Mouse (Mus musculus): ENCODE measurements at regions not wholly inside any gene's neighbourhood (a gene's known extent, or its start where the extent isn't known, plus 50 kb on each side); places are given as distances from the start of the nearest gene placed in this dataset.

DNA sequence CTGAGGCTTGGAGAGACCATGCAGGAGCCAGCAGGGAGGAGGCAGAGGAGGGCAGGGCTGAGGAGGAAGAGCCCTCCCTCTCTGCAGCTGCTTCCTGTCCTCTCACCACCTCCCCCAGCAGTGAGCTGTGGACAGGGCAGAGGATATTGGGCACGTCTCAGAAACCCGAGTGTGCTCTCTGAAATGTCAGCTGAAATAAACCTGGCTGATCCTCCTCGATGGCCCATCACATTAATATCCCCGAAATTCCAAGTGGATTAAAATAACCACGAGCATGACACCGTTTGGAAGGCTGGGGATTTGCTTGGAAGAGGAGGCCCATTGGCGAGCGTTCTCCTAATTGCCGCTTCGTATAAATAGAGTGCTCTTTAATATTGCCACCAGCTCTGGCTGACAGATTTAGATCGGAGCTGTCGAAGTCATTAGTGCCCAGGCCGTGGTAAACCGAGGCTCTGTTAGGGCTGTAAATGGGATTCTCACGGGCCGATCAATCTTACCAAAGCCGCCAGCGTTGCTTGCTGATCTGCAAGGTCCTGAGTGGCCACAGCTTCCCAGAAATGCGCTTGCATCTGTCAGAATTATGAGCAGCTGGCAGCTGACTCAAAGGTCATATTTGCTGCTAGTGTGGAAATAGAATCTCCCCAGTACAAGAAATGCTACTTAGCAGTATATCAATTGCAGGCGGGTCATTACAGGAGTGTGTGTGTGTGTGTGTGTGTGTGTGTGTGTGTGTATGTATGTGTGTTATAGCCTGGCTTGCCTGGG is 268.5 kb downstream of the Rplp1 start:
- Histone ChIP-seq H3K4me1 (ENCODE audit: control insufficient read depth, insufficient read depth, insufficient read length, low read length) (no peaks in the 10 kb centered on the region), H3K4me3 (ENCODE audit: insufficient read depth, low read depth, low read length) (no peak overlapping the region), H3K27ac (replicated peaks; ENCODE audit: low read depth, low read length) (no peak overlapping the region)

DNA sequence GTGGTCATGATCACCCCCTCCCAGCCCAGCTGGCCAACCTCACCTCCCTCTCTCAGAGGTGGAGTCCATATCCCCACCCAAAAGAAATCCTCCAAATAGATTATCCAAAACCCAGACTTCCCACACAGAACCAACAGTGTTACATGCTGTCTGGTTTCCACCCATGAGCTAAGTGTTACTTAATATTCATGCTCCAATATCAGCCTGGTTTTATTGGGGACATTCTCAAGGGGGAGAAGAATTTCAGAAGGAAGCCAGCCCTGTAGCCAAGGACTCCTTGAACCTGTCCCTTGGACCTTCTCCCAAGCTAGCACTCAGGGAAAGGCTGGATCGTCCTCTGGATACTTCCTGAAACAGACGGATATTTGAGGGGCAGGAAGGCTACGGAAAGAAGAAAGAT is 268.6 kb downstream of the Tle3 start:
- H3K4me3 ChIP-seq (ENCODE audit: insufficient read depth, low read depth, low read length): no peak overlapping the region
- no peak overlapping the region for H3K27ac ChIP-seq (replicated peaks; ENCODE audit: low read depth, low read length)
- H3K4me1 ChIP-seq (ENCODE audit: control insufficient read depth, insufficient read depth, insufficient read length, low read length): no peaks in the 10 kb centered on the region

DNA sequence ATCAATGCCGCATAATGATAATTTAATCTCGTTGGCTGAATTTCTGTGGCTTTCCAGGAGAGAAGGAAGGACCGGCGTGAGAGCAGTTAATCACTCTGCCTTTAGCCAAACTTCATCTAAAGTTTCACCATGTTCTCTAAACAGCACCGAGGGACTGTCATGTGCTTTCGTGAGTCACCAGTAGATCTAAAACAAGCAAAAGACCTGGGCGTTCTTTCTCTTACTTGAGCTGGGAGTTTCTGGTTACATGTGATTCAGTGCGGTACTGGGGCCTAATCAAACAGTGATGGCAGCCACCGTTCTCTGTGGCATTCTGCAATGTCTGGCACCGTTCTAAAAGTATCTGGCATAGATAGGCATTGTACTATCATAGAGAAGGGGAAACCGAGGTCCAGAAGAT is 266.7 kb downstream of the Tle3 start:
- Histone ChIP-seq H3K4me3 (ENCODE audit: insufficient read depth, low read depth, low read length) (no peak overlapping the region), H3K4me1 (ENCODE audit: control insufficient read depth, insufficient read depth, insufficient read length, low read length) (no peaks in the 10 kb centered on the region), H3K27ac (replicated peaks; ENCODE audit: low read depth, low read length) (no peak overlapping the region)

DNA sequence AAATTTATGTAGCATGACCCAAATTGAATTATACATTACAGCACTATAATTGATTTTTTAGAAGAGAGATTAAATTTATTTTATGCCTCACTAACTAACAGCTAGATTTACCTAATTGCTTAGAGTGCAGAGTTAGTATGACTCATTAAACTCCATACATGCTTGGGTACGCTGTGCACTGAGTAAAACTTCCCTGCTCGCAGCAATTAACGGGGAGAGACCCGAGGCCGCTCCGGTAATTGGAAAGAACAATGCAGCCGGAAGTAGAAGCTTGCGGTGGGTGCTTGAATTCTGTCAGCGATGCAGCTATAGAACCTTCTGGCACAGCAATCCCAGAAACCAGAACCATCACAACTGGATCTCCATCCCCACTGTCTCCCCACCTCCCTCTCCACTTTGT is 261.8 kb downstream of the Tle3 start:
- Histone ChIP-seq H3K27ac (replicated peaks; ENCODE audit: low read depth, low read length) (no peak overlapping the region), H3K4me1 (ENCODE audit: control insufficient read depth, insufficient read depth, insufficient read length, low read length) (no peaks in the 10 kb centered on the region), H3K4me3 (ENCODE audit: insufficient read depth, low read depth, low read length) (no peak overlapping the region)

DNA sequence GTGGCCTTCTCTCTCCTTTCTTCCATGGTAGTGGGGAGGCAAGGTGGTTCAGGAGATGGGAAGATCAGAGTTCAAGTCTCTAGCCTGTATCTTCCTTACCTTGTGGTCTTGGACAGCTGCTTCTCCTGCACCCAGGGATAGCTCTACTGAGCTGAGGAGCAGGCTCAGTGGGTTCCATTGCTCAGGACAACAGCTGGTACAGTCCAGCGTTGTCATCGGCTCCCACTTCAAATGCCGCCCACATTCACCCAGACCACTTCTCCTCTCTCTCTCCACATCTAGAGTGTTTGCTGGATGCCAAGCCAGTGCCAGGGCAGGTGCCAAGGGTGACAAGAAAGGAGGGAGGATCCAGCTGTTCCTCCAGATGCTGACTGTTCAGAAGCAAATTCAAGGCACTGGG is 260.4 kb downstream of the Tle3 start:
- no peak overlapping the region for H3K27ac ChIP-seq (replicated peaks; ENCODE audit: low read depth, low read length)
- H3K4me1 ChIP-seq (ENCODE audit: control insufficient read depth, insufficient read depth, insufficient read length, low read length): no peaks in the 10 kb centered on the region
- H3K4me3 ChIP-seq (ENCODE audit: insufficient read depth, low read depth, low read length): no peak overlapping the region

DNA sequence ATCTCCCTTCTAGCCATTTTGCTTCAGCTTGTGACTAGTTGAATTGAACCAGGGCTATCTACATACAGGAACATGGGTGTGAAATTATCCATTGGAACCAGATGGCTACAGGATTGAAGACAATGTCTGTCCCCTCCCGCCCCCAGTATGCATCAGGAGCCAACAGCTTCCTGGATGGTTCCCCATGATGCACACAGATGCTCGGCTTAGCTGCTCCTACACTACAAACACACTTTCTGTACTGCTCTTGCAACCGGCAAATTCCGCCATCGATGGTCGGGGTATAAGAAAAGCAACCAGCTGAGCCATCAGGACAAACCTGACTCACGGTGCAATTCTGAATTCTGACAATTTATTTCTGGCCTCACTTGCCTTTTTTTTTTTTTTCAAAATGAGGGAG is 258.9 kb downstream of the Tle3 start:
- H3K4me3 ChIP-seq (ENCODE audit: insufficient read depth, low read depth, low read length): no peak overlapping the region
- no peak overlapping the region for H3K27ac ChIP-seq (replicated peaks; ENCODE audit: low read depth, low read length)
- no peaks in the 10 kb centered on the region for H3K4me1 ChIP-seq (ENCODE audit: control insufficient read depth, insufficient read depth, insufficient read length, low read length)

DNA sequence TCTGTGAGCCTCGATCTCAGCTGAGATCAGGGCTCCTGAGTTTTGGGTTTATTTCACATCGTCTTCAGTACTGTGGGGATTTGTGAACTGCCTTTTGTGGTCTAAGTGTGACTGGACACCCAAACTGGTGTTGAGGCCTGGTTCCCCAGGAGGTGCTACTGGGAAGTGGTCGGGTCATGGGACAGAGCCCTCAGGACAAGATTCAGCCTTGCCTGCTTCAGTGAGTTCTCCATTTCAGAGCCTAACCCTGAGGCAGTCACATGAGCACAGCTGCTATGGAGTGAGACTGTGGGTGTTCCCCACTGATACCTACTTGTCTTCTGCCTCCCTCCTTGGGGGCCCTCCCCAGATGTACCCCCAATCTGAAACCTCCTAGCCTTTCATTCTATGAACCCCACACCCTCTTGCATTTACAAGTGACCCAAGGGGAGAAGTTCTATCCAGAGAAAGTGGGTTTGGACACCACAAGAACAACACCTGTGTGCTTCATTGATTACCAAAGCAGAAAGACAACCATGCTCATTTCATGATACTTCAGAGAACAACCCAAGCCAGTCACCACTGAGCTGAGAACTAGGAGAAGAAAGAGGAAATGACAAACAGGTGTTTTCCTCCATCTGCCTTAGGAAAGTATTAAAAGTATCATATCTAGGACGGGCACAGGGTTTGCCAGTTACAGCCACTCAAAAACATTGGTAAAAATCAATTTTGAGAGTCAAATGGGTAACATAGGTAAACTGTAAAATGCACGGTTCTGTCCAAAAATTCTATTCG is 255.8 kb downstream of the Tle3 start:
- H3K4me3 ChIP-seq (ENCODE audit: insufficient read depth, low read depth, low read length): no peak overlapping the region
- no peak overlapping the region for H3K27ac ChIP-seq (replicated peaks; ENCODE audit: low read depth, low read length)
- H3K4me1 ChIP-seq (ENCODE audit: control insufficient read depth, insufficient read depth, insufficient read length, low read length): no peaks in the 10 kb centered on the region

DNA sequence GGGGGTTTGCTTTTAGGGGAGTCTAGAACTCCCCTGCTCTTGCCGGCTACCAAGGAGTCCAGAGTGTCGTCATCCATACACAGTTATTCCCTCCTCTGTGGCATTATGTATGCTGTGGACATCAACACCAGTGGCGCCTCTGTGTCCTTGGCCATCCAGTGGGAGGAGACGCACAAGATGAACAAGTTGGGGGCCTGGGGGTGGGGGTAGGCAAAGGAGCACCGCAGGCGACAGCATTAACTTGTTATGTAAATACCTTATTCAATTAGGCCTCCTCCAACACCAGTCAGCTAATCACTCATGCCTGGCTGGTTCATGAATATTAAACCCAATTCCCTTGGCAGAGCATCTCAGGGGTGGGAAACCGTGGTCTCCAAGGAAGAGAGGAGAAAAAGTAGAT is 250.8 kb downstream of the Tle3 start:
- Histone ChIP-seq H3K27ac (replicated peaks; ENCODE audit: low read depth, low read length) (no peak overlapping the region), H3K4me1 (ENCODE audit: control insufficient read depth, insufficient read depth, insufficient read length, low read length) (peaks cover 4% of the 10 kb centered on the region; the same call in 1 of the 2 replicates), H3K4me3 (ENCODE audit: insufficient read depth, low read depth, low read length) (no peak overlapping the region)

DNA sequence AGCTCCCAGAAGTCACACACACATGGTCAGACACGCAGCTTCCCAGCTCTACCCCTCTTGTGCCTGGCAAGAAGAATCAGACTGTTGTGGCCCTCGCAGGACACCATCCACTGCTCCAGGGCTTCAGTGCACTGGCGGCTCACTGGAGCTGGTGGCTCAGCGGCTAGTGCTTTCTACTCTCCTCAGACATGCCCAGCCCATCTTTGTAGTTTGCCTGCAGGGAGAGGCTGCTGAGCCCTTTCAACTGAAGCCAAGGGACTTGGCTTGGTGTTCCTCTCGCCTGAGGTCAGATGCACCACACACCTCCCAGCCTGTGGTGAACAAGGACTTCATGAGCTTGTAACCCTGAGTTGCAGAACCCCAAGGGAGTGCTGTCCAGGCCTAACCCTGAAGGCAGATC is 249.8 kb downstream of the Tle3 start:
- no peak overlapping the region for H3K4me3 ChIP-seq (ENCODE audit: insufficient read depth, low read depth, low read length)

DNA sequence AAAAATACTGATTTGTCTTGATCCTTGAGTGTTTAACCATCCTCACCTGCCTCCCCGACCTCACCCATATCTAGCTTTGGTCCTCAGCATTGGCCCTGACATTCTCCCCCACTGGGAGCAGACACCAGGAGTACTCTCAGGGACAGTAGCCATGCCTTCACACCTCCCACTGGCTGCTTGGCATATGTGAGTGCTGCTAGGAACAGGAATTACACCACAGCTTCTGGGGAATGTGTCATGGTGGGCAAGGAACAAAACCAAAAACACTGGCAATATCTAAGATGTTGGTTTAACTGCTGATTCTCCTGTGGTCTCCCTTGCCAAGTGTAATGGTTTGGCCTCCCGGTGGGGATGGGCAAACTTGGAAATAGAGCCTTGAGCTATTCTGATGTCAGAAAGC is 248.6 kb downstream of the Tle3 start:
- peaks cover 6% of the 10 kb centered on the region; the same call in 1 of the 2 replicates for H3K4me1 ChIP-seq (ENCODE audit: control insufficient read depth, insufficient read depth, insufficient read length, low read length)
- no peak overlapping the region for H3K4me3 ChIP-seq (ENCODE audit: insufficient read depth, low read depth, low read length)
- H3K27ac ChIP-seq (replicated peaks; ENCODE audit: low read depth, low read length): no peak overlapping the region

More for the DNA sequence above, 249.8 kb downstream of the Tle3 start:
- H3K4me1 ChIP-seq (ENCODE audit: control insufficient read depth, insufficient read depth, insufficient read length, low read length): peaks cover 4% of the 10 kb centered on the region; the same call in 1 of the 2 replicates
- H3K27ac ChIP-seq (replicated peaks; ENCODE audit: low read depth, low read length): no peak overlapping the region

DNA sequence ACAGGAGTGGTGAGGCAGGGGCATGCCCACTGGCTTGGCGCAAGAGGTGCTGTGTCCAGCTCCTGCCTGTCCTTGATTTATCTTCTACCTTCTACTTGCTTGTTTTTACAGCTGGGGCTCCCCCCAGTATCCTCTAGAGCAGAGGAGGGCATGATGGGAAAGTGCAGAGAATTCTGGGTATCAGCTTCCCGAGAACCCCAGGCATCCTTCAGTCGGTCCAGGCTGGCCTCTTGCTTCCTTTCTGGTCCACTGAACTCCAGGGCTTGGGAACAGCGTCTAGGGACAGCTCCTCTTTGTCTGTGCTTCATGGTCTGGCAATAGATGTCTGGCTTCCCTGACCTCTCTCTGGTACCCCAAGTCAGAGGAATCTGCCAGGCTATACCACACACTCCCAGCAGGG is 247.9 kb downstream of the Tle3 start:
- peaks cover 6% of the 10 kb centered on the region; the same call in 1 of the 2 replicates for H3K4me1 ChIP-seq (ENCODE audit: control insufficient read depth, insufficient read depth, insufficient read length, low read length)
- H3K27ac ChIP-seq (replicated peaks; ENCODE audit: low read depth, low read length): no peak overlapping the region
- no peak overlapping the region for H3K4me3 ChIP-seq (ENCODE audit: insufficient read depth, low read depth, low read length)

DNA sequence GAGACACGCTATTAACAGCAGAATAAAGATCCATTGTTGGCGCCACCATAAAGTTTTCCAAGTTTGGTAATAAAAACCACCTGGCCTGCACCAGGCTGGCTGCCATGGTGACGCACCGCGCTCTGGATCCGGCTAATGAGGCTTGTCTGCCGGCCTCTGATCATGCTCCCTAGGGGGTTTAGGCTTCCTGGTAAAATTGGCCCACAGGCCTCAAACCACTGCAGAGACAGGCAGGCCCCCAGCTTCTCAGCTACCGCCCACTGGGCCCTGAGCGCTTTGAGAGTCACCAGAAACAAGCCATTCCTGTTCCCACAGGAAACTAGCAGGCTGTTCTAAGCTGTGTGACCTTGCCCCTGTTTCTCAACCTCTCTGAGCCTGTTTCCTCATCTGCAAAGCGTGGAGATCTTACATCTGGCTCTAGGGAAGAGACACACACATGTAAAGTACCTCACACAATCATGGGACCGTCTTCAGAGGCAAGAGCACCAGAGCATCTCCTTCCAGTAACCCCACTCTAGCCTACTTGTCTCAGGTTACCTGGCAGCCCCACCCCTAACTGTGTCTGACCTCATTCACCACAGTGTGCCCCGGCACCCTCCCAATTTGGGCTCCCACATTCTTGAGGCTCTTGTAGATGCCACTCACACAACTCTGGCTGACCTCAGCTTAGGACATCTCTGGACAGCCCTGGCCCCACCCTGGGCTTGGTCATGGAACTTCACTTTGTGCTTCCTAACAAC is 246.5 kb downstream of the Tle3 start:
- Histone ChIP-seq H3K4me3 (ENCODE audit: insufficient read depth, low read depth, low read length) (no peak overlapping the region), H3K27ac (replicated peaks; ENCODE audit: low read depth, low read length) (no peak overlapping the region), H3K4me1 (ENCODE audit: control insufficient read depth, insufficient read depth, insufficient read length, low read length) (peaks cover 6% of the 10 kb centered on the region; the same call in 1 of the 2 replicates)

DNA sequence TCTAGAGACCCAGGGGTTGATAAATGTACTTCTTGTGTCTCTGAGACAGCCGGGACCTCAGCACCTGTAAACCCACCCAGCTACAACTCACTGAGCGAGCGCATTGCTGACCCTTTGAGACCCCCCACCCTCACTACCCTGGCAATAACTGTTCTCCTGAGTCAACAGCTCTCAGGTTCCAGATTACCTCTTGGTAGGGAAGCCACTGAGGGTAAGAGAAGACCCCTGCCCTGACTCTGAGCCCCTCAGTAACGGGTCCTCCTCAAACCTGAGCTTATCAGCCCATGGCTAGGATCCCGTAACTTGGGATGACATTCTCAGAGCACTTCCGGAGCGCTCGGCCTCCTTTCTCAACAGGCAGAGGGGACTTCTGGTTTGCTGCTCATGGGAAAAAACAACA is 245.8 kb downstream of the Tle3 start:
- H3K4me3 ChIP-seq (ENCODE audit: insufficient read depth, low read depth, low read length): no peak overlapping the region
- H3K4me1 ChIP-seq (ENCODE audit: control insufficient read depth, insufficient read depth, insufficient read length, low read length): peaks cover 6% of the 10 kb centered on the region; the same call in 1 of the 2 replicates
- no peak overlapping the region for H3K27ac ChIP-seq (replicated peaks; ENCODE audit: low read depth, low read length)

DNA sequence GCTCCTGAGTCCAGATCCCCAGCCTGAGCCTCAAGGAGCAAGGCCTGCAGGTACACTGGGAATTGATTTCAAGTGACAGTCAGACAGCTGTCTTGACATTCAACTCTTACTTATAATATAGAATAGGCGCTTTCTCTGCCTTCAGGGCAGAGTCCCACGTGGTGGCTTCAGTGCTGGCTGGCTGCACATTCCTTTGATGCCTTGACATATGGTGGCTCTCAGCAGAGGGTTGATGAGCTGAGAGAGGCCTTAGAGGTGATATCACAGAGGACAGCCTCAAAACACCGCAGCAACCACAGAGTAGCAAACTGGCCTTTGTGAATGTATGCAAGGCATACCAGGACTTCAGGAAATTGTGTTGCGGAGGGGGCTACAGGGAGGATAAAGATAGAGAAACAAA is 243.4 kb downstream of the Tle3 start:
- Histone ChIP-seq H3K4me3 (ENCODE audit: insufficient read depth, low read depth, low read length) (no peak overlapping the region), H3K4me1 (ENCODE audit: control insufficient read depth, insufficient read depth, insufficient read length, low read length) (peaks cover 6% of the 10 kb centered on the region; the same call in 1 of the 2 replicates), H3K27ac (replicated peaks; ENCODE audit: low read depth, low read length) (no peak overlapping the region)

DNA sequence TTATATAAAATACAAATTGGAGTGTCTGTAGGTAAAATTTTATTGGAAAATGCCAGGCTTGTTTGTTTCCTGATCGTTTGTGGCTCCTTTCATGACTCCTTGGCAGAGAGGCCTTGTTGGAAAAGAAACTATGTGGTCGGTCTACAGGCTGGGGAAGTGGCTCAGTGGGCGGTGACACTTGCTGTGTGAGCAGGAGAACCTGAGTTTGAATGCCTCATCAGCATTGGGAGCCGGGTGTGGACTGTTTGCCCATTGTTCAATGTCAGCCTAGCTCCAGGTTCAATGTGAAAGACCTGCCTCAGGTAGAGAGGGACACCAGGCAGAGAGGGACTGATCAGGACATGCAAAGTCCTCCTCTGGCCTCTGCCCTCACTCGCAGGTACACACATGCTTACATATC is 235.4 kb downstream of the Tle3 start:
- H3K27ac ChIP-seq (replicated peaks; ENCODE audit: low read depth, low read length): 0 out of 2 replicates have a peak overlapping the region, but pooled peaks have one; percentile 27

More for the DNA sequence above, 235.4 kb downstream of the Tle3 start:
- Histone ChIP-seq H3K4me3 (ENCODE audit: insufficient read depth, low read depth, low read length) (no peak overlapping the region), H3K4me1 (ENCODE audit: control insufficient read depth, insufficient read depth, insufficient read length, low read length) (peaks cover 4% of the 10 kb centered on the region)
